Mouse (Mus musculus): Measurements from ENCODE around the gene Stk10.

Gene Stk10

GRCm38 (mm10) chr11:32555103-32555689 lies 22.1 kb downstream of the Stk10 start:
- ChIA-PET POLR2A (interaction anchor here in 3 of 4 experiments (0.7 to 1.0 kb wide), 6 partner anchors 10 to 1831 kb away, joined by 3 to 5 read pairs (median 4); partner anchors contain the start of gene Stk10 (in 2 of the 3)), CTCF (interaction anchor here in 2 of 4 experiments (0.7 kb wide), 2 partner anchors 359 to 472 kb away, joined by 3 to 5 read pairs; no protein-coding TSS in a partner anchor)

GRCm38 (mm10) chr11:32556333-32556990 lies 23.4 kb downstream of the Stk10 start:
- ChIA-PET POLR2A (interaction anchor here in 1 of 4 experiments (1.0 kb wide), 1 partner anchor 12 kb away, joined by 5 read pairs; no protein-coding TSS in a partner anchor), CTCF (no interaction called here)

- POLR2A ChIA-PET = interaction anchor here in 2 of 4 experiments (1.2 to 1.5 kb wide), 4 partner anchors 13 to 94 kb away, joined by 3 to 5 read pairs (median 4); partner anchors contain the start of gene Stk10 (in 1 of the 2)
- CTCF ChIA-PET = interaction anchor here in 1 of 4 experiments (0.6 to 1.1 kb wide), 3 partner anchors 13 to 58 kb away, joined by 3 read pairs; no protein-coding TSS in a partner anchor
Observed at GRCm38 (mm10) chr11:32558026-32558425, 24.9 kb downstream of the Stk10 start.

GRCm38 (mm10) chr11:32558677-32559076 lies 25.6 kb downstream of the Stk10 start:
- ChIA-PET POLR2A (interaction anchor here in 2 of 4 experiments (1.3 to 1.5 kb wide), 2 partner anchors 13 to 33 kb away, joined by 3 to 4 read pairs; no protein-coding TSS in a partner anchor), CTCF (interaction anchor here in 1 of 4 experiments (1.1 kb wide), 2 partner anchors 35 to 57 kb away, joined by 3 read pairs; no protein-coding TSS in a partner anchor)

GRCm38 (mm10) chr11:32560015-32560770 lies 27.1 kb downstream of the Stk10 start:
- POLR2A ChIA-PET = interaction anchor here in 2 of 4 experiments (0.6 to 1.7 kb wide), 10 partner anchors 11 to 212 kb away, joined by 3 to 4 read pairs (median 3); partner anchors contain the start of gene Stk10 (in 2 of the 2)
- CTCF ChIA-PET = interaction anchor here in 1 of 4 experiments (0.6 to 1.0 kb wide), 2 partner anchors 32 to 378 kb away, joined by 3 read pairs; no protein-coding TSS in a partner anchor

- ChIA-PET CTCF (interaction anchor here in 3 of 4 experiments (0.6 to 1.1 kb wide), 3 partner anchors 10 to 459 kb away, joined by 4 to 14 read pairs (median 5); no protein-coding TSS in a partner anchor), POLR2A (interaction anchor here in 1 of 4 experiments (0.7 to 1.3 kb wide), 2 partner anchors 40 to 119 kb away, joined by 3 to 6 read pairs; no protein-coding TSS in a partner anchor)
Observed at GRCm38 (mm10) chr11:32561465-32562355, 28.6 kb downstream of the Stk10 start.

GRCm38 (mm10) chr11:32562706-32563105 lies 29.6 kb downstream of the Stk10 start:
- POLR2A ChIA-PET = no interaction called here
- CTCF ChIA-PET = interaction anchor here in 1 of 4 experiments (0.6 kb wide), 1 partner anchor 41 kb away, joined by 5 read pairs; no protein-coding TSS in a partner anchor

- ChIA-PET CTCF (no interaction called here), POLR2A (interaction anchor here in 2 of 4 experiments (0.7 to 1.1 kb wide), 2 partner anchors 9 to 28 kb away, joined by 3 read pairs; no protein-coding TSS in a partner anchor)
Observed at GRCm38 (mm10) chr11:32563660-32564059, 30.6 kb downstream of the Stk10 start.

GRCm38 (mm10) chr11:32564629-32565028 lies 31.5 kb downstream of the Stk10 start:
- ChIA-PET POLR2A (interaction anchor here in 2 of 4 experiments (1.1 to 1.4 kb wide), 2 partner anchors 27 to 111 kb away, joined by 3 read pairs; no protein-coding TSS in a partner anchor), CTCF (no interaction called here)

GRCm38 (mm10) chr11:32565088-32565487 lies 32.0 kb downstream of the Stk10 start:
- CTCF ChIA-PET = interaction anchor here in 1 of 4 experiments (0.7 kb wide), 1 partner anchor 32 kb away, joined by 4 read pairs; no protein-coding TSS in a partner anchor
- POLR2A ChIA-PET = interaction anchor here in 3 of 4 experiments (0.9 to 1.4 kb wide), 3 partner anchors 26 to 111 kb away, joined by 3 read pairs; partner anchors contain the start of gene Stk10 (in 1 of the 3)

- ChIA-PET CTCF (no interaction called here), POLR2A (no interaction called here)
Observed at GRCm38 (mm10) chr11:32566184-32566583, 33.1 kb downstream of the Stk10 start.

GRCm38 (mm10) chr11:32567000-32567855 lies 34.1 kb downstream of the Stk10 start:
- ChIA-PET CTCF (no interaction called here), POLR2A (interaction anchor here in 2 of 4 experiments (1.6 to 2.9 kb wide), 2 partner anchors 11 to 13 kb away, joined by 5 to 10 read pairs; no protein-coding TSS in a partner anchor)

- POLR2A ChIA-PET = interaction anchor here in 2 of 4 experiments (1.6 to 2.9 kb wide), 2 partner anchors 12 kb away, joined by 5 to 10 read pairs; no protein-coding TSS in a partner anchor
Observed at GRCm38 (mm10) chr11:32568060-32568459, 35.0 kb downstream of the Stk10 start.

GRCm38 (mm10) chr11:32568637-32569293 lies 35.7 kb downstream of the Stk10 start:
- CTCF ChIA-PET = interaction anchor here in 2 of 4 experiments (0.5 to 0.7 kb wide), 2 partner anchors 31 to 110 kb away, joined by 3 to 5 read pairs; no protein-coding TSS in a partner anchor
- POLR2A ChIA-PET = interaction anchor here in 2 of 4 experiments (0.5 to 2.9 kb wide), 3 partner anchors 11 to 61 kb away, joined by 3 to 10 read pairs (median 5); no protein-coding TSS in a partner anchor

More at GRCm38 (mm10) chr11:32568060-32568459, 35.0 kb downstream of the Stk10 start:
- CTCF ChIA-PET = interaction anchor here in 1 of 4 experiments (0.7 kb wide), 1 partner anchor 110 kb away, joined by 3 read pairs; no protein-coding TSS in a partner anchor

GRCm38 (mm10) chr11:32571103-32571502 lies 38.0 kb downstream of the Stk10 start:
- CTCF ChIA-PET = interaction anchor here in 3 of 4 experiments (0.6 to 1.2 kb wide), 5 partner anchors 9 to 258 kb away, joined by 3 to 15 read pairs (median 4); no protein-coding TSS in a partner anchor
- POLR2A ChIA-PET = interaction anchor here (0.6 to 2.1 kb wide), 8 partner anchors 10 to 222 kb away, joined by 3 to 11 read pairs (median 4); partner anchors contain the start of gene Fbxw11 (in 1 of the 4)

Data from embryonic stem cell, embryonic (primary cell).